Mouse (Mus musculus) naive thymus-derived CD4-positive, alpha-beta T cell, adult 5 months (primary cell): ENCODE data around the gene Gsta3. TPM values are rescaled to one million over a fixed set of nuclear protein-coding genes. Genes with fewer than 3 reads are reported as not detected.

Experiments used
- polyA plus RNA-seq: library from polyadenylated mRNA; unstranded; fragments of 100-300 nt; shearing (Covaris generic); gene quantifications from one replicate; pipeline ENCODE4 v1.2.1, GENCODE M21; 2017

Gsta3 gene
- 0.40 TPM for polyA plus RNA-seq

DNA sequence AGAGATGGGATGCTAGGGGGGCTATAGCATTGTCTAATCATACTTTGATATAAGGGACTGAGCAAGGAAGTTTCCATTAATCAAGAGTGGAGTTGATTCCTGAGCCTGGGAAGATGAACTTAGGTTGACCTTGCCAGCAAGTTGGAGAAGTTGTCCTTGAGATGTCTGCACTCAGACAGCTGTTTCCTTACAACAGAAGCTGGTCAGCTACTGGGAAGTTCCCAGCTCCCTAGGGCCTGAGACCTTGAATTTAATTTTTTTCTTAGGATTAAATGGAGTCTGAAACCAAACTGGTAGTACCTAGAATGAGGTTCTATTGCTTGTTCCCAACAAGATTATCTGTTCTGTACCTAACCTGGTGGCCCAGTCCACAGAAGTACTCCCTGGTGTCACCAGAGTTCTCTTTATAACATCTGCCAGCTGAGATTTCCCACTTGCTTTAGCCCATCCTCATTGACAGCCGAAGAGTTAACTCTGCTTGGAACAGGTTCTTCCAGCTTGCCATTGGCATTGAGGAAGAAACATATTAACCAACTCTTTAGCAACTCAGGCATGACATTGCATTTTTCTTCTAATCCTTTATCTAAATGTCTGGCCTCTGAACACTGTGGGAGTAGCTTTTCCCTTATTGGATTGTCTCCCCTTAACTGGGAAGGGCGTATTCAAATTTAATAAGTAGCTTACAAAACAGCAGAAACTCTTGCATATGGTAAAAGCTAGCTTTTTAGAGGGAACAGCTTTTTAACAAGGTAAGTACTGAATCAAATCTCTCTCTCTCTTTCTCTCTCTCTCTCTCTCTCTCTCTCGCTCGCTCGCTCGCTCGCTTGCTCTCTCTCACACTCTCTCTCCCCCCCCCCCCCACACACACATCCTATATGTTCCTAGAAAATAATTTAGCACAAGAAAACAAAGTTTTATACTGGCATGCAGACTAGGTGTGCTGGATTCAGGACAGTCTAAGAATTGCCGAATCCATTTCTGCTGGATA lies at the start of gene Gsta3:
Gene Gsta3 (plus strand): TSS at position 679 of the 988 bp plus-strand sequence.

DNA sequence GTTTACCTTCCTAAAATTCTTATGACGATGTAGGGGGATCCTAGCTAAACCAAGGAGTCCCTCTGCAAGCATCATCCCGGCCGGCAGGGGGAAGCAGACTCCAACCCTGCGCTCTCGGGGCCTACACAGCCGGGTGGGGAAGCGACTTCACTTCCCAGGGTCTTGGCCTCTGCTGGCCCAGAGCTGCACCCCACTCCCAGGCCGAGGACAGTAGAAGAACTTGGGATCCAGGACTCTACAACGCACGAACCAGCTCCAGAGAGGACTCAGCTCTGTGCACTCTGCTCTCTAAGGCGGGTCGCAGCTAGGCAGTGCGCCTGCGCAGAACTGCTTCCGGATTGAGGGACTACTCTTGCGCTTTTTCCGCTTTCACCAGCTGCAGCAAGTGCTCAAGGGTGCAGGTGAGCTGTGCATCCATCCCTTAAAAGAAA lies 21.9 kb upstream of the Gsta3 start, which contains the start of gene Tmem14a:
Gene Tmem14a (plus strand): TSS at position 87 of the 431 bp plus-strand sequence.

Other genes starting within 250 kb of the Gsta3 start
- 3.3 TPM for gene Tram2, start 161.4 kb upstream of the Gsta3 start, polyA plus RNA-seq
- gene Tmem14a, start 22.0 kb upstream of the Gsta3 start, polyA plus RNA-seq, result 0.83 TPM
- not detected for gene Khdc1a, start 109.1 kb downstream of the Gsta3 start, polyA plus RNA-seq
- not detected for gene Khdc1c, start 127.7 kb downstream of the Gsta3 start, polyA plus RNA-seq
- gene Khdc1b, start 143.0 kb downstream of the Gsta3 start, polyA plus RNA-seq, result not detected